Mouse (Mus musculus) heart, adult 2 months (tissue): Measurements from ENCODE around the gene Zic4.

Experiments used
- CTCF ChIP-seq: fragments of 200-600 bp; IDR thresholded peaks from 2 replicates; pipeline ENCODE4 v1.8.1; 2022; ENCODE audit warnings: antibody characterized with exemption, mild to moderate bottlenecking, moderate library complexity
- EP300 ChIP-seq: fragments of 200-500 bp; IDR thresholded peaks from 2 replicates; pipeline ENCODE4 v1.6.1; 2011; ENCODE audit warnings: low read depth, low read length, control low read depth; ENCODE audit not compliant: insufficient read depth
- POLR2A ChIP-seq: fragments of 200-500 bp; IDR thresholded peaks from 2 replicates; pipeline ENCODE4 v1.6.1; 2011; ENCODE audit warnings: mild to moderate bottlenecking, low read depth, low read length, control low read depth; ENCODE audit not compliant: insufficient read depth

DNA sequence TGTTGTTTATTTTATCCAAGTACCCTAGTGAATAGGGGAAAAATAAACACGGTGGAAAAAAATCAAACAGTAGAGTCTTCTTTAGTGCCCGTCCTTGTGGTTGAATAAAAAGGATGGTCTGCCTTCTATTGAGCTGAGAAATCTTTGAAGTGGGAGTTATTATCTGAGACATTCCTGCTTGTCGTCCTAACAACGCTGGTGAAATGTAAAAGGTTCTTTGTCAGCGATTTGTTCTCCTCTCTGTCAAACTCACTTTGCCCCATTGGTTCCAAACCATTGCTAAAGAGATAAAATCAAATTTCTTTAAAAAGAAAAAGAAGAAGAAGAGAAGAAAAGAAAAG is 25.5 kb downstream of the Zic4 start:
- TF ChIP-seq CTCF (no peak), POLR2A (no peak), EP300 (no peak)
